Mouse (Mus musculus) frontal cortex, postnatal 10 days (tissue): ENCODE data around the gene Rcbtb2.

Experiments
- DNase-seq, 2 experiments: peaks; one replicate each; pipeline ENCODE4 v3.0.0; 2022; ENCODE audit warnings: low spot score in 2 of 2, mixed read lengths in 1 of 2

Gene Rcbtb2

DNA sequence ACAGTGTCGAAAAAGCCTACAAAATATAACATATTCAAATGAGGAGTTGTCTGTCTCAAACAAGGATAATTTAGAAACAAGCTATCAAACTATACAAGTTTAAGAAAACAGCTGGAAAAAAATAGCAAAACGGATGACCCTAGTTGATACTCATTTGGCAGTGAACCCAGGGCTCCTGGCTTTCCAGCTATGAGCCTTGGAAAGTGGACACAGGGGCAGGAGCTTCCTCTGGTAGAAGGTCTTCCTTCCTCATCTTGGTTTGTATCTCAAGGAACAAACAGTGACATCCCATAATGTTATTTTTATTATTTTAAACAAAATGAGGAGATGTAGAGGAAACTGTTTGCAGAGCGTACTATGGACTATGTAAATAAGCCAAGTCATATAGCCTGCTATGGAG lies 25.3 kb downstream of the Rcbtb2 start:
- DNase-seq = no peak

DNA sequence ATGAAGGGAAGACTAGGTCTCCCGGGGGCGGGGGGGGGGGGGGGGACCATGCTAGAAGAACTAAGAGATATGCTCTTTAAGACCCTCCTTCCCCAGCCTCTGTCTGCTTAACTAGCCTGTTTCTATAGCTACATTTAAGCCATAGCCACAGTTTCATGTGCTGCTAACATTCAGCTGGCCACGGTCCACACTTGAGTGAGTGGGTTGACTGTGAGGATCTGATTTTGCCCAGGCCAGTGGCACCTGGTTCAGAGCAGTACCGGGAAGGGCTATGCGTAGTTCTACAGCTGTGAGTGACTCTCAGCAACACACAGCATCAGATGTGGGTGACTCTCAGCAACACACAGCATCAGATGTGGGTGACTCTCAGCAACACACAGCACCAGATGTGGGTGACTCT lies 38.5 kb downstream of the Rcbtb2 start:
- no peak for DNase-seq

GRCm38 (mm10) chr14:73162192-73162800 lies 39.5 kb downstream of the Rcbtb2 start:
- DNase-seq = no peak

DNA sequence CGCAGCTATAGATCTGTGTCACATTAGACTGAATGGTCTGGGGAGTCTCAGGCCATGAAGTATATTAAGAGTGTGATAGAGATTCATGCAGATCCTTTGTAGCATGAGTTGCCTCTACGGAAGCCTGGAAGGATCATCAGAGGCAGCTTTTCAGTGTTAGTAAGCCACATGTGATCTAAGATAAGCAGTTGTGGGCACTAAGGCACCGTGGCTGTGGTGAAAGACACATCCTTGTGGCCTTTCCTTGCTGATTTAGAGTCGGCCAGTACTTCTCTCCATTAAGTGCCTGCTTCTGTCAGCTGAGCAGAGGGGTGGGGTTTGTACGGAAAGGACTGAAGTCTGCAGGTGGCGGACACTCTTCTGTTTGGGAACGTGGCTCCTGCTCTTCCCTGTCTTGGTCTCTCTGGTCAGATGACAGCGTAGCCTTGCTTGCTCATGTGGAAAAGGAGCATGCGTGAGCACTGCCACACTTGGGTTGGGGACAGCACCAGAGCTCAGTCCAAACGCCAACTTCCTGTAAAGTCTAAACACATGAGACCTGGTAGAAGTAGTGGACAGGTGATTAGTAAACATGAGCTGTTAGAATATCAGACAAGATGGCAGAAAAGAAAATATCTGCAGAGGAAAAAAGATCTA lies 40.6 kb downstream of the Rcbtb2 start:
- DNase-seq = no peak

DNA sequence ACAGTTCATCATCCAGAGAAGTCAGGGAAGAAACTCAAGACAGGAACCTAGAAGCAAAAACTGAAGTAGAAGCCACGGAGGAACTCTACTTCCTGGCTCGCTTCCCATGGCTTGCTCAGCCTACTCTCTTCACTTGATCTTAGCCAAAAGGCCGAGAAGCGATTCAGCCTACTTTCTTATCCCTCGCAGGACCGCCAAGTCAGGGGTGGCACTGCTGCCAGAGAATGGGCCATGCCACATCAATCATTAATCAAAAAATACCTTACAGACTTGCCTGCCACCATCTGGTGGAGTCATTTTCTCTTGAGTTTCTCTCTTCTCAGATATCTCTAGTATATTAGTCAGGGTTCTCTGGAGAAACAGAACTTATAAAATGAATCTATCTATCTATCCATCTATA lies 42.3 kb downstream of the Rcbtb2 start:
- DNase-seq = no peak

GRCm38 (mm10) chr14:73168605-73169004 lies 45.8 kb downstream of the Rcbtb2 start:
- DNase-seq = no peak

- no peak for DNase-seq
These were observed 47.3 kb downstream of the Rcbtb2 start for GRCm38 (mm10) chr14:73169926-73170844.

DNA sequence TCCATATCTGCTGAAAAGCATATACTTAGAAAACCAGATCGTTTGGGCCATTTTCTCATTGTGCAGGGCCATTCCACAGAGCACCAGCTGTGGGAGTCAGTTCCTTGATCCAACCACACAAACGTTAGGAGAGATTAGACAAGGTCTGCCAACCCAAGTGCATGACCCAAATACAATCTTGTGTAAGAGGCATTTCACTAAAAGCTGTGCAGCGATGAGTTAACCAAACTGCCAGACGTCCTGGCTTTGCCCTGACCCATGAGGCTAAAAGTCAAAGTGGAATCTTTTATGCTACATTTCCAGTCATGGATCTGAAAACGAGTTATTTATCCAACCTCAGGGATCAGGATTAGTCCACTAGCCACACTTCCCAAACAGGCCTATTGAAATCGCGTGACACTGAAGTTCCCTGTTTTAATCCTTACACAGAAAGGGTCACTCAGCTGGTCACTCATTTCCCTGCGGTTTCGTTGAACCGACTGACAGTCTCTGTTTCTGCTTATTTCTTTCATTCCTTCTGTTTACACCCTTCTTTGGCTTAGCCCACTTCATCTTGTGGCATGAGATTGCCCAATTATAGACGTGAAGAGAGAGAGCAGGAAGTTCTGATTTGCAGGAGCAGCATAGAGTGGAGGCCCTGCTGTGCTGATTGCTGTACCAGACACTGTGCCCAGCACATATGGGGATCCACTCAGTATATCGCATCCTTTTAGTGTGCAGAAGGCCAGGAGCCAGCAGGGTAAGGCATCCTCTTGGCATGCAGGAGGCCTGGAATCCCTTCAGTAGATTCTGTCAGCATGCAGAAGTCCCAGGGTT lies 49.6 kb downstream of the Rcbtb2 start:
- no peak for DNase-seq

GRCm38 (mm10) chr14:73173662-73174061 lies 50.8 kb downstream of the Rcbtb2 start:
- no peak for DNase-seq

DNA sequence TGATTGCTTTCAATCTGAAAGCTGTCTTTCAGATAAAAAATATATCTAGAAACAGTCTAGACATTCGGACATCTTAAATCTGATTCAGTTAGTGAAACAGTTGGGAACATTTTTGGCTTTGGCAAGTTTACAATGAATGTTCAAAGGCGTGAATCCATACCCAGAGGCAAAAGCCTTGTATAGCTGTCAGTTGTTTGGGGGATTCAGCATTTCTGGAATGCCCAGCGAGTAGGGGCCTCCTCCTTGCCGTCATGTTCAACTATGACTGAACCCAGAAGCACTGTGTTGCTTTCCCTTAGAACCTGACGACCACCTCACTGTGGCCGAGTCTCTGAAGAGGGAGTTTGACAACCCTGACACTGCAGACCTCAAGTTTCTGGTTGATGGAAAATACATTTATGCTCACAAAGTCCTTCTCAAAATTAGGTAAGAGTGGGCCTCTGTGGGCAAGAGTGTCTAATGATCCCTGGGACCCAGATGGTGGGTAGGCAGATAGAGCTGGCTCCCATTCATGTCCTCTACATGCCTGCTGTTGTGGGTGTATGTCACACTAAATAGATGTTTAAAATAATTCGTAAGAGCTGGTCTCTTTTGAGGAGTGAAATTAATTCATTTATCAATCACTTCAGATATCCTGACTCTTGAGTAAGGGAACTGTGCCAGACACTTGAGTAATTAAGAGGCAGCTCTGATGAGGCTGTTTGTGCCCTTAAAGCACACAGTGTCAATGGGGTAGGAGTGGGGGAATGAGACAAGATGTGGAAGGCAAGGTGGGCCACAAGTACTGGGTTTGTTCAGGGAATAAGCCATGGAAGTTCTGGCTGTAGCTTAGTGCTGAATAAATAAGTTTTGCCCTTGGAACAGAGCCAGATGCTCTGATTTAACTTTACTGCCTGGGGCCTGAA lies 51.5 kb downstream of the Rcbtb2 start:
- no peak for DNase-seq

GRCm38 (mm10) chr14:73175031-73175430 lies 52.2 kb downstream of the Rcbtb2 start:
- no peak for DNase-seq

GRCm38 (mm10) chr14:73175814-73176213 lies 53.0 kb downstream of the Rcbtb2 start:
- no peak for DNase-seq

DNA sequence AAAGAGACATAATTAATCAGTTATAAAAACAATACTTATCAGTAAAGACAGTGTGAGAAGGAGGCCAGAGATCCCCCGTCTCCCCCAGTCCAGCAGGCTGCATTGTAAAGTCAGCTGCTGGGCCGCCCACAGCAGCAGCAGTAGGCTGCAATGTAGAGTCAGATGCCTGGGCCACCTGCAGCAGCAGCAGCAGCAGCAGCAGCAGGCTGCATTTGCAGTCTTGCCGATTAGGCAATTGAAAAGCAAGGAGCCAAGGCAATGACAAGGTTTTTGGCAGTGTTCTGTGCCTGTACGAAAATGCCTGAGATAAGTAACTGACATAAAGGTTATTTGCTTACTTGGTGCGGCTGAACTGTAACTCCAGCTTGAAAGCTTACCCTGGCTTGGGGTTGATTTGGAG lies 53.4 kb downstream of the Rcbtb2 start:
- no peak for DNase-seq

GRCm38 (mm10) chr14:73177961-73178360 lies 55.1 kb downstream of the Rcbtb2 start:
- DNase-seq = no peak

GRCm38 (mm10) chr14:73179221-73179681 lies 56.4 kb downstream of the Rcbtb2 start:
- DNase-seq = no peak

DNA sequence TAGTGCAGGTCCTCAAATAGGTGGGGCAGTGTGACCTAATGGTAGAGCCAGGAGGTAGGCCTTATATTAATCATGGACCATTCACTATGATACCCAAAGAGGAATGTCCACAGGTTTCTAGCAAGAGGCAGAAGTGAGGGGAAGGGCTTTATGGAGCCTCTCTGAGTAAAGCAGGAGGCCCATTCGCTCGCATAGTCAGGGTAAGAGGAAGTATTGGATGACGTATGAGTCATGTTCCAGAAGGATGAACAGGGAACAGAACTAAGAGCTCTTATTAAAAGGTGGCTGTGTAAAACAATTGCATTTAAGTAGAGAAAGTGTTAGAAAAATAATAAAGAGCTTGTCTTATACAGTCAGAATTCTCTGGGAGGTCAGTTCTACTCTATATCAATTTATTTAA lies 57.8 kb downstream of the Rcbtb2 start:
- DNase-seq = no peak

GRCm38 (mm10) chr14:73181144-73181543 lies 58.3 kb downstream of the Rcbtb2 start:
- no peak for DNase-seq

- no peak for DNase-seq
These were observed 64.0 kb downstream of the Rcbtb2 start for GRCm38 (mm10) chr14:73186875-73187274.

DNA sequence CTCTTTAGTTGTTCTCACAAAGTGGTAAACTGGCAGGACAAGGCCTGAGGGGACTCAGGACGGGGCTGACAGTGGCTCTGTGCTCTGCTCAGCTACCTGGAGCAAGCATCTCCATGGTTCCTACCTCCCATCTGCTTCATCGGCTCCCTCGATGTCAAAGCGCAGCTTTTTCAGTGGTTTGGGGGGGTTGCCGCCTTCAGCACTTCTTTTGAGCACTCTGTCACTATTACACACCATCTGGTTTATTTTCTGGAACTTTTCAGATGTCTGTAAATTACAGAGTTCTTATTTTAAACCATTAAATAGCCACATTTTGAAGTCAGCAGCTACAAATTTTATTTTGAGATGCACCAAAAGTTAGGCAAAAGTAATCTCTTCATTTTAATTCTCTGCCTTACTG lies 76.2 kb downstream of the Rcbtb2 start:
- DNase-seq = no peak

DNA sequence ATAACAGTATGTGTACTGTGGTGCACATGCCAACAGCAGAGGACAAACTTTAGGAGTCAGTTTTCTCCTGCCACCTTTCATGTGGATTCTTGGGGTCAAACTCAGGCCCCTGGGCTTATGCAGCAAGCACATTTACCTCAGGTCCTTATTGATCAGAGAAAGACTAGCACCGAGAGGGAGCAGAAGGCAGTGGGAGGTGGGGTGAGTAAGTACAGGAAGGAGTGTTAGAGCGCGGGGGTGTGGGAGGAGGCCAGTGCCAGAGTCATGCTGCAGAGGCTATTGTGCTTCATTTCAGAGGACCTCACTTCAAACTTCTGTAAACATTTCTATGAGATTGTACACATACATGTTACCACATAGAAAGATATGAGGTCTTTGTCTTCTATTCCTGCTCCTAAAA lies 78.6 kb downstream of the Rcbtb2 start:
- DNase-seq = no peak

DNA sequence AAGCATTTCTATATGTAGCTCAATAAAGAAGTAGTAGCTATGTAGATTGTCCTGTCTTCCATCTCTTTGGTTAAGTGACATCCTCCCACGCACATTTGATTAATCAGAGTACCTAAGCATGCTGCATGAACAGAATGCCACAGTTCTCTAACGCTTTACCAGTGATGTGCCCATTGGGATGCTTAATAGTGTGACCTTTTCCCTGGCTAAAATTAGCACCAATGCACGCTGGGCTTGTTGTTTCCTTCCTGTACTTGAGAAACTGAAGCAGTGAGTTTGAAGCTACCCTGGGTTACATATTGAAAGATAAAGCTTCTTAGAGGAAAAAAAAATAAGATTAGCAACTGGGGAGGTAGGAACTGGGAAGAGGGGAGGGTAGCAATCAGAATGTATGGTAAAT lies 81.2 kb downstream of the Rcbtb2 start:
- no peak for DNase-seq
